Mouse (Mus musculus) E14TG2a.4 (cell line): ENCODE results near the gene Tbc1d4.

ENCODE experiments used
- H3K27me3 ChIP-seq: 2 replicates; pipeline ENCODE4 v1.6.1; 2014; ENCODE audit warnings: low read length, control low read depth; ENCODE audit not compliant: insufficient read depth
- H3K36me3 ChIP-seq: 2 replicates; pipeline ENCODE4 v1.6.1; 2014; ENCODE audit warnings: low read length, control low read depth; ENCODE audit not compliant: insufficient read depth
- H3K4me1 ChIP-seq: replicated peaks from 2 replicates; pipeline ENCODE4 v1.6.1; 2014; ENCODE audit warnings: low read depth, low read length, control low read depth
- H3K4me3 ChIP-seq: replicated peaks from 2 replicates; pipeline ENCODE4 v1.5.1; 2014; ENCODE audit warnings: mild to moderate bottlenecking, low read length
- H3K9me3 ChIP-seq: 2 replicates; pipeline ENCODE4 v1.6.1; 2014; ENCODE audit warnings: low read length, control low read depth
- CTCF ChIP-seq: conservative IDR thresholded peaks from 2 replicates; pipeline ENCODE4 v1.5.1; 2014; ENCODE audit warnings: low read length
- NANOG ChIP-seq: IDR thresholded peaks from 2 replicates; pipeline ENCODE4 v1.6.1; 2014; ENCODE audit warnings: borderline replicate concordance, low read length, mixed read lengths
- POU5F1 ChIP-seq: IDR thresholded peaks from 2 replicates; pipeline ENCODE4 v1.6.1; 2014; ENCODE audit warnings: low read length, borderline replicate concordance

The Tbc1d4 gene

DNA sequence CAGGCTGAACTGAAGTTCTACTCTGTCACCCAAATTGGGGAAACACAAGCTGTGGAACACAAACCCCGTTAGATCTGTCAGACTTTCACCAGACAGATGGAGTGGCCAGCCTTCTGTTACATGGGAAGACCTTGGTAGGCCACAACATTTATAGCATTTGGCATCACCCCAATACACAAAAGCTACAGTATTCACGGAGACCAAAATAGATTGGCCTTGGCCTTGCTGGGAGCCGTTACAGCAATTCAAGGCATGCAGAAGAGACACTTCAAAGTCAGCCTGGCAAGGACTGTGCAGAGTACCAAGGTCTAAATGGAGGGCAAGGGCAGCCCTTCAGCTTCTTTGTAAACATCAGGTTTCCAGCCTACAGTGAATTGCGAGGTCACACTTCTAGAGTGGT lies 125.8 kb downstream of the Tbc1d4 start:
- TF ChIP-seq CTCF (no peak), POU5F1 (no peak), NANOG (no peak)
- H3K4me1 ChIP-seq: no peaks in the 10 kb centered on the region; the same call in 1 of the 2 replicates
- H3K4me3 ChIP-seq: no peak overlapping the region
- H3K27me3 ChIP-seq: no peaks in the 10 kb centered on the region
- H3K9me3 ChIP-seq: no peaks in the 10 kb centered on the region
- H3K36me3 ChIP-seq: no peaks in the 10 kb centered on the region

- Histone ChIP-seq H3K4me1 (no peaks in the 10 kb centered on the region), H3K9me3 (no peaks in the 10 kb centered on the region), H3K27me3 (no peaks in the 10 kb centered on the region), H3K4me3 (no peak overlapping the region), H3K36me3 (no peaks in the 10 kb centered on the region)
- TF ChIP-seq CTCF: peak; percentile 97
- TF ChIP-seq POU5F1: no peak
- TF ChIP-seq NANOG: no peak
Measured at GRCm38 (mm10) chr14:101482270-101482669, 126.7 kb downstream of the Tbc1d4 start.

GRCm38 (mm10) chr14:101481165-101481564 lies 127.8 kb downstream of the Tbc1d4 start:
- H3K4me3 ChIP-seq: no peak overlapping the region
- H3K27me3 ChIP-seq: no peaks in the 10 kb centered on the region
- H3K4me1 ChIP-seq: no peaks in the 10 kb centered on the region
- TF ChIP-seq POU5F1 (no peak), CTCF (no peak), NANOG (no peak)
- no peaks in the 10 kb centered on the region for H3K9me3 ChIP-seq
- H3K36me3 ChIP-seq: no peaks in the 10 kb centered on the region

GRCm38 (mm10) chr14:101480541-101480940 lies 128.4 kb downstream of the Tbc1d4 start:
- Histone ChIP-seq H3K27me3 (no peaks in the 10 kb centered on the region), H3K9me3 (no peaks in the 10 kb centered on the region), H3K36me3 (no peaks in the 10 kb centered on the region), H3K4me1 (no peaks in the 10 kb centered on the region), H3K4me3 (no peak overlapping the region)
- TF ChIP-seq POU5F1: no peak
- TF ChIP-seq NANOG: no peak
- no peak for TF ChIP-seq CTCF

DNA sequence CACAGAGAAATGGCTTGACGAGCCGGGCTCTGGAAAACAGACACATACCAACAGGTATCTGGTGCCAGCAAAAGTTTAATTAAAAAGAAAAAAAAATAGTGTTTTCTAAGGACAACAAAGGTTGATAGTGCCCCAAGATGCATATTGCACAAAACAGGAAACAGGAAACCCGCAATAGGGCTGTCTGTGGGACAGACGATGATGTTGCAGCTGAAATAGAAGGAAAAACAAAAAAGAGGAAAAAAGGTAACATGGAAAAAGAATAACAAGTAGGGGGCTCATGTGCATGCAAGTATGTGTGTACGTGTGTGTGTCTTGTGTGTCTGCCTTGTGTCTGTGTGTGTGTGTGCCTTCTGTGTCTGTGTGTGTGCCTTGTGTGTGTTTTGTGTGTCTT lies 131.2 kb downstream of the Tbc1d4 start:
- H3K9me3 ChIP-seq: no peaks in the 10 kb centered on the region
- TF ChIP-seq POU5F1 (no peak), CTCF (no peak), NANOG (no peak)
- no peaks in the 10 kb centered on the region for H3K36me3 ChIP-seq
- no peaks in the 10 kb centered on the region for H3K27me3 ChIP-seq
- no peak overlapping the region for H3K4me3 ChIP-seq
- H3K4me1 ChIP-seq: no peaks in the 10 kb centered on the region

DNA sequence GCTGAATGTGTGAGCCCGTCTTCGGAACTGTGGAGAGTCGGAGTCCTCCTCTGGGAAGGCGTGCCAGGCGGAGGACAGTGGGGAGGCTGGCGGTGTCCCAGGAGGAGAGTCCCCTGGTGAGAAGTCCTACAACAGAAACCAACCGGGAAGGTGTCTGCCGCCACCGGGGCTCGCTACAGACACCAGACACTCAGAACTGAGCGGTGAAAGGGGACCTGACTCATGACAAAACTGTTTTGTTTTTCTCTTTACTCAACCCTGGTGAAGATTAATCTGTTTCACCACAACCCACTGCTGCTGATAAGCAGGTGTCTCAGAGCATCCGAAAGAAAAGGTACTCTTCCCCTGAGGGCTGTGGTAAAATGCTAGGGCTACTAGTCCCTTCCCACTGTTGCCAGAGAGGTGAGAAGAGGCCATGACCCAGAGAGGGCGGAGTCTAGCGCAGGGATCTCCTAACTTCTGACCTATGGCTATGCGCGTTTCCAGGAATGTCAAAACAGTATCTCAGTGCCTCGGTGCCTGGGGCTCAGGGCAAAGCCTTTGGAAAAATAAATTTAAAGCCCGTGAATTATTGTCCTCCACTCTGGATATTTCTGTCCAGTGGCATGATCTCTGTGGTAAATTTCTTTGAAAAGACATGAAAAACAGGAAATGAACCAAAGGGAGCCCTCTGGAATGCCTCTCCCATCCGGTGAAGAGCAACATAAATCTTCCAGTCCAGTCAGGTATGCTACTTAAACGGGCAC lies 131.7 kb downstream of the Tbc1d4 start:
- no peaks in the 10 kb centered on the region for H3K9me3 ChIP-seq
- no peaks in the 10 kb centered on the region for H3K27me3 ChIP-seq
- no peaks in the 10 kb centered on the region for H3K36me3 ChIP-seq
- H3K4me1 ChIP-seq: no peaks in the 10 kb centered on the region
- no peak overlapping the region for H3K4me3 ChIP-seq
- TF ChIP-seq CTCF (no peak), NANOG (no peak), POU5F1 (no peak)

- Histone ChIP-seq H3K9me3 (no peaks in the 10 kb centered on the region), H3K4me1 (no peaks in the 10 kb centered on the region), H3K4me3 (no peak overlapping the region), H3K27me3 (no peaks in the 10 kb centered on the region), H3K36me3 (no peaks in the 10 kb centered on the region)
- TF ChIP-seq CTCF: no peak
- TF ChIP-seq POU5F1: no peak
- TF ChIP-seq NANOG: no peak
Measured at GRCm38 (mm10) chr14:101469475-101470093, 139.4 kb downstream of the Tbc1d4 start.

GRCm38 (mm10) chr14:101468143-101468542 lies 140.8 kb downstream of the Tbc1d4 start:
- no peaks in the 10 kb centered on the region for H3K9me3 ChIP-seq
- no peaks in the 10 kb centered on the region for H3K27me3 ChIP-seq
- H3K4me3 ChIP-seq: no peak overlapping the region
- TF ChIP-seq NANOG (no peak), CTCF (no peak), POU5F1 (no peak)
- H3K36me3 ChIP-seq: no peaks in the 10 kb centered on the region
- H3K4me1 ChIP-seq: no peaks in the 10 kb centered on the region

- Histone ChIP-seq H3K4me1 (no peaks in the 10 kb centered on the region), H3K9me3 (no peaks in the 10 kb centered on the region), H3K27me3 (no peaks in the 10 kb centered on the region), H3K4me3 (no peak overlapping the region), H3K36me3 (no peaks in the 10 kb centered on the region)
- TF ChIP-seq CTCF (no peak), POU5F1 (no peak), NANOG (no peak)
Measured at GRCm38 (mm10) chr14:101467532-101467931, 141.5 kb downstream of the Tbc1d4 start.
